Mouse (Mus musculus): ENCODE measurements around the gene Lrrc26. TPM values are rescaled to one million over a fixed set of nuclear protein-coding genes. Genes with fewer than 3 reads are reported as not detected.

The Lrrc26 gene
- 197 and 281 TPM in 2 replicates for polyA plus RNA-seq (2012; rRNA removed)

DNA sequence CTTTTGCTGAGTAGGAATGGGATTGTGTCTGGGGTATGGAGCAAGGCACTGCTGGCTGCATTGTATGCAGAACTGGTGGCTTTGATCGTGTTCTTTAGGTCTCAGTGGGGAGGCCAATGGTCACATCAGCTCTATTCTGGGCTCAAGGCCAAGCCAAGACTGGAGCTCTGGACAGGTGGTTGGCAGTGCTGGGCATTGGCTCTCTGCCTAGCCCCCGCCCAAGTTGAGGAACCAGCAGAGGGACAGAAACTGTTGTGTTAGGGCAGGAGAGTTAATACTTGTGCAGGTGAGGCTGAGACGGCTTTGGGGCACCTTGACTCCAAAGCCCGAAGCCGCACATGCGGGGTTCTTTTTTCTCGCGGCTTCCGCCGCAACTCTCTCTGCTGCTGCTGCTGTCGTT, at the start of gene Lrrc26:
Gene Lrrc26, plus strand, starts transcription at position 265 of the 400 bp plus-strand sequence.

DNA sequence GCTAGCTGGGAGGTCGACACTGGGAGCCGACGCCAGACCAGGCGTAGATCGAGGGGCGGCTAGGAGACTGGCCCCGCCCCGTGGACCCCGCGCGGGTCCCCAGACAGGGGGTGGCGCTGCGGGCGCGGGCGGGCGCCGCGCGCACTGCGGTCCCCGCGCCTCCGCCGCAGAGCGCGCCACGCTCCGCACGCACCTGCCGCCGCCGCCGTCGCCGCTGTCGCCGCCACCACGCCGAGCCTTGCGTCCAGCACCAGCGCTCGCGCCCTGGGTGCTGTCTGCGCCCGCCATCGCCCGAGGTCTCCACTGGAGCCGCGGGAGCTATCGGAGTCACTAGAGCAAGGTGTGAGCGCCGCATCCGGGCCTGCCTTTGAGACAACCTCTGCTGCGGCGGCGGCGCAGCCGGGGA, 47.6 kb upstream of the Lrrc26 start, which contains the start of the genes Rnf208 and Cysrt1:
Gene Rnf208, plus strand, starts transcription at position 155 of the 406 bp plus-strand sequence.
Gene Cysrt1, minus strand, starts transcription at position 352 of the 406 bp plus-strand sequence.

DNA sequence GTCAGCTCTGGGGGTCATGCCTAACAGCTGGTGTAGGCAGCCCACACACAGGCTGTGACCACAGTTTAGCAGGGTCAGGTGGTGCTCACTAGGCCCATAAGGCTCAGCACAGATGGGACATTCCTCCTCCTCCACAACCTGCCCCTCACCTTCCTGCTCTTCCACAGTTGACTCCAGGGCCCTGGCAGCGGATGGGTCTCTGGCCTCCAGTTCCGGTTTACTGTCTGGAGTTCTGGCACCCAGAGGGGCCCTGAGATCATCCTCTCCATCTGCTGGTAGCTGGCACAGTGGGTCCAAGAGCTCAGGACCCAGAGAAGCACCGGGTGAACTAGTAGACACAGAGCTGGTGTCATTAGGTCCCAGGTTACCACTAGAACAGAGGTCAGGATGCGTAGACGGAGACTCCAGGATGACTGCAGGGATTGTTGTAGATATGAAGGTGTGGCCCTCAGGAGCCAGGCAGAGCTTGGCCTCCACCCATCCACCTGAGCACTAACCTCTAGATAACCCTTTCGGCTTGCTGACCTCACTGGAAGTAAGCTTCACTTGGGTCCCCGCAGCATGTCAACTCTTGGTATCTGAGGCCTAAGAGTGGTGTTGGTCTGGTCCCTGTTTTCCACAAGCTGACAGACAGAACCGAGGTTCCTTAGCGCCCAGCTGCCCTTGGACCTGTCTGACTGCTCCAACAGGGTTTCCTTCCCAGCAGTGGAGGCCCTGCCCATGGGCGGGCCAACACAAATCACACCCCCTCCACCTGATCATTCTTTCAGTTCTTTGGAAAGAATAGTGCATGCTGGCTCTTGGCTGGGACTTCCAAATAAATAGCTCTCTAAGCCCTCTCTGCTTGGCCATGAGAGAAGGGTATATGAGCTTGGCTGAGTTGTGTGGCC, 43.3 kb upstream of the Lrrc26 start, which contains the start of gene AL732309.1:
Gene AL732309.1, minus strand, starts transcription at position 681 of the 890 bp plus-strand sequence.

DNA sequence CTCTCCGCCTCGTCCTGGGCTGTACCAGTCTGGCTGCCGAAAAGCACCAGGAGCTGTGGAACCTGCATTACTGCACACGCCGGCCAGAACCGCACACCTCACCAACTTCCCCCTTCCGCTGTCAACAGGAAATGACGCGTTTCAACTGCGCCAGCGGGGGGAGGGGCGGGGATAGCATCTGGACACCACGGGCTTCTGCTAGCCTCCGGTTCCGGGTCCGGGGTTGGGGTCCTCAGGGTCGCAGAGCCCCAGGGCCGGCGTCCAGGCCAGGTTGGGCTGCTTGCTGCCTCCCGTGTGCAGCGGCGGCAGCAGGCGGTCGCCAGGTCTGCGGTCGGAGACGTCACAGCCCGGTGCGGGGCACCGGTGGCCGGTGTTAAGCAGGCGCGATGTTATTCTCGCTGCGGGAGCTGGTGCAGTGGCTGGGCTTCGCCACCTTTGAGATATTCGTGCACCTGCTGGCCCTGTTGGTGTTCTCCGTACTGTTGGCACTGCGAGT, 34.4 kb upstream of the Lrrc26 start, which contains the start of gene Tmem203:
Gene Tmem203, plus strand, starts transcription at position 156 of the 496 bp plus-strand sequence.

DNA sequence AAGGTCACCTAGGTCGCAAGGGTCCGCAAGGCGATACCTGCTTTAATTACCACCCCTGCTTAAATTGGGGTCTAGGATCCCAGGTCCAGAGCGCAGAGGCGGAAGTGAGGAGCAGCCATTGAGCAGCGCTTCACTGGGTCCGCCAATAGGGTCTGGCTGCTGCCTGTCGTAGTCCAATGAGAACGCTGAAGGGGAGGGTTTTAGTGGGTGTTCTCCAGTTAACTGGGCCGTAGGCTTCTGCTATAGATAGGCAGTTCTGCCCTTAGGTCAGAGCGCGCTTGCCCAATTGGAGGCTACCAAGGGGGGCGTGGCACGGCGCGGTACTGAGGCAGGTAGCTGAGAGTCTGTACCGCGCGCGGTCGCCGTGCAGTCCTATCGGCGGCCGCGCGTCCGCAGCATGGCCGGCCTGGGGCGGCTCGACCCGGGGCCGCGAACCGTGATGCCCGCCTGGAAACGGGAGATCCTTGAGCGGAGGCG, 27.4 kb upstream of the Lrrc26 start, which contains the start of gene Tprn:
Gene Tprn, plus strand, starts transcription at position 328 of the 477 bp plus-strand sequence.

DNA sequence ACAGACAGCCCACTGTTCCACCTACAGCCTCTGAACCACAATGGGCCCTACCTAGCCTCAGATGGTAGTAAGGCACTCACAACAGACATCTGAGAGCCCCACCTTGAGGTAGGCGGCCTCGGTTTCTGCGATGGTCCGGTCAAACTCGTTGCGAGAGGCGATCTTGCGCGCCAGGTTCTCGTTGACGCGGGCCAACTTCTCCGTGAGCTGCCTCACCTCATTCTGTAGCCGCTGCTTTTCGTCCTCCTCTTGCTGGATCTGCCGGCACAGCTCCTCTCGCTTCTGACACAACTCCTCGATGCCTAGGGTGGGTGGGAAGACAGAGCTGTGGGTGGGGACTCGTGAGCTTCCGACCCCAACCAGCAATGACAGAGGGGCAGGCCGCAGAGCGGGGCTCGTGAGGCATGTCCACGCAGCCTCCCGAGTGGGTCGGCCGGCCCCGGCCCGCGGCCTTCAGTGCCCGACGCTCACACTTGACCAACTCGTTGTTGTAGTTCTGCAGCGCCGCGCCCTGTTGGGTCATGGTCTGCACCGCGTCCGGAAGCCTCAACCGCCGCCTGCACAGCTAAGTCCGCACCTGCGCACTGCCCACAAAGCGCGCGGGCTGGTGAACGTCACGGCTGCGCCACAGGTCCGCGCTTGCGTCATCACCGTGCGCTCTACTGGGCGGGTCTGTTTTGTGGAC, 17.7 kb upstream of the Lrrc26 start, which contains the start of the genes Ssna1 and Anapc2:
Gene Ssna1, minus strand, starts transcription at position 612 of the 685 bp plus-strand sequence.
Gene Anapc2, plus strand, starts transcription at position 652 of the 685 bp plus-strand sequence.

DNA sequence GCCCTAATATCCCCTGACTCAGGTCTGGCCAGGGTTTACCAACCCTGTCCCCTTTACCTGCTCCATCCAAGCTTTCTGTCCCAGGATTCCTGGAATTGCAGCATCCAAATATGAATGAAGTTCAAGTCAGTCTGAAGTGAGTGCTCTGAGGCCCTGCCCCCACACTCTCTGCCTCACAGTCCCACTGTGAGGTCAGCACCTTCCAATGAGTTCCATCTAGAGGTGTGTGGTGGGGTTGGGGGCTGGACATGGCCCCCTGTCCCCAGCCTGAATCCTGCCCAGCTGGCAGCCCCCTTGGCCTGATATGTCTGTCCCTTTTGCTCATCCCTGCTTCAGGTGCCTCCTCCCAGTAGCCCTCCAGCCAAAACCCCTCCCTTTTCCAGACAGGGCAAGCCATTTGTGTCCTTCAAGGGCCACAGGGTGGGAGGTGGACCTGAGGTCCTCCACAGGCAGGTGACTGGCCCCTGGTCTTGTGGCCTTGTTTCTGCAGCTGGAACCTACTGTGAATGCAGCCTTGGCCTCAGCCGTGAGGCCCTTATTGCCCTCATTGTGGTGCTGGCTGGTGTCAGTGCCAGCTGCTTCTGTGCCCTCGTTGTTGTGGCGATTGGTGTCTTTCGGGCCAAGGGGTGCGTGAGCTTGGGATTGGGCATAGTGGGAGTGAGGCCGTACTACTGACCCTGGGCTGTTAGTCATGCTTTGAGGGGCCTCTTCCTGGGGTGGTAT, 1.6 kb upstream of the Lrrc26 start, which contains the start of gene Tmem210:
Gene Tmem210, plus strand, starts transcription at position 219 of the 723 bp plus-strand sequence.

DNA sequence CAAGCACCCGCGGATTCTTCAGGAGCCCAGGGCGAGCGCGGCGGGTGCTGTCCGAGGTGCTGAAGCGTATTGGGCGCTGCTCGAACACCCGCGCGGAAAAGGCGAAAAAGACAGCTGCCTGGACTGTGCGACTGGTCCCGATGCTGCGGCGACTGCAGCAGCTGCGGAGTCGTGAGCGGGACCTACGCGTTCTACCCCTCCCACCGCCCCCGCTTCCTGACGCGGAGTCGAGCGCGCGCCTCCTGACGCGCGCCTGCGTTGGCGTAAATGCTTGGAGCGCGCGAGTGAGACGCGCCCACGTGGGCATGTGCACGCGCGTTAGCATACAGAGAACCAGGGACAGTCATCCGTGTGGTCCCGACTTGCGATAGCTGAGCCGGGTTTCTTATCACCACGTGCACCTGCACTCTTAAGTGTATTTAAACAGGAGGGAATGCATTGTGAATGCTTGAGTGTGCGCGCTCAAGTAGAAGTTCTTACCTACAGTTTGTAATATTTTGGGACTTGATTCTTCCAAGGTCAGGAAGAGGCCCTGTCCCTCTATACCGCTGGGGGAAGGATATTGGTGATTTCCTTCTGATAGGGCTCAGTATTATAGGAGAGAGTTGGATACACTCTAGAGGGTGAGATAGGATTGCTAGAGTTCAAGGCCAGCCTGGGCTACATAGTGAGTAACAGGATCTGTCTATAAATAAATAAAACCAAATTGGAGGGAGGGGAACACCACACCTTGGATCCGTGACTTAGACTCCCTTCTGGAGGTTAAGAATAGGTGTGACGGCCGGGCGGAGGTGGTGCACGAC, 29.5 kb downstream of the Lrrc26 start, which contains the start of gene Grin1:
Gene Grin1, minus strand, starts transcription at position 217 of the 803 bp plus-strand sequence.

DNA sequence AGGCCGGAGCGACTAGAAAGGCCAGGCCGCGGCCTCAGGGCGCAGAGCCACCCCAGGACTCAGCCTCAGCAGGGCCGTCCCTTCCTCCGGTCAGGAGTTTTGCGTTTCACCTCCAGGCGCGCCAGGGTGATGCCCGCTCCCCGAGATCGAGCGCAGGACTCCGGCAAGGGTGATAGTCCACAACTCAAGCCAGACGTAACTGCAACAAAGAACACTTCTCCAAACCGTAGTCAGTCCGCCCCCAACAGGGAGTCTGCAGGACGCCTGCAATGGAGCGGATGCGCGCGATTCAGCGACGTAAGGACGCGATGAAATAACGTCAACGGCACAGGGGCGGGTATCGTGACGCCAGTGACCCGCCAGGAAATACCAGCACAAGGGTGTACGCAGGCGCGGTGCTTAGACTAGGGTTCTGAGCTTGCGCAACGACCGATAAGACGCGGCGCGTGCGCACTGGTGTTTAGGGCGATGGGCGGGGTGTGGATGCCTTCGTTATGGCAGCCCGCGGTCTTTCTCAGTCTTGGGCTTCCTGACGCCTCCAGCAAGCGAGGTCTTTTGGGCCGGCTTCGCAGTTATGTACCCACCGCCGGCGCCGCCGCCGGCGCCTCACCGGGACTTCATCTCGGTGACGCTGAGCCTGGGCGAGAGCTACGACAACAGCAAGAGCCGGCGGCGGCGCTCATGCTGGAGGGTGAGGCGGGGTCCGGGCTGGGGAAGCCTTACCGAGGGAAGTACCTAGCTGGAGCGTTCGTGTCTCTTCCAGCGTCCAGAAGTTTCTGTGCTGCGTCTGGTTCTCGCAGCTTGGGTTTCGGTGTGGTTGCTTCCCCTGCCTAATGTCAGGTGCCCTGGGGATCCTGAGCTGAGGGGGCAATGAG, 42.8 kb downstream of the Lrrc26 start, which contains the start of gene Man1b1:
Gene Man1b1, plus strand, starts transcription at position 53 of the 875 bp plus-strand sequence.

Other genes with a start within 250 kb of the Lrrc26 start
- 234 and 268 TPM in 2 replicates for gene Nsmf, start 235.6 kb upstream of the Lrrc26 start, polyA plus RNA-seq (2012; rRNA removed)
- gene Entpd8, start 209.6 kb upstream of the Lrrc26 start, polyA plus RNA-seq (2012; rRNA removed), result 240 and 325 TPM in 2 replicates
- 82.7 and 117 TPM in 2 replicates for gene Noxa1, start 194.8 kb upstream of the Lrrc26 start, polyA plus RNA-seq (2012; rRNA removed)
- gene Nrarp, start 109.2 kb upstream of the Lrrc26 start, polyA plus RNA-seq (2012; rRNA removed), result 38.5 and 40.0 TPM in 2 replicates
- 73.5 and 77.4 TPM in 2 replicates for gene Tor4a, start 93.0 kb upstream of the Lrrc26 start, polyA plus RNA-seq (2012; rRNA removed)
- 58.5 and 62.9 TPM in 2 replicates for gene Nelfb, start 78.4 kb upstream of the Lrrc26 start, polyA plus RNA-seq (2012; rRNA removed)
- 0.19 TPM in 1 of 2 replicates, not detected in the other for gene Stpg3, start 75.3 kb upstream of the Lrrc26 start, polyA plus RNA-seq (2012; rRNA removed)
- gene Fam166a, start 71.2 kb upstream of the Lrrc26 start, polyA plus RNA-seq (2012; rRNA removed), result 0.10 TPM in 1 of 2 replicates, not detected in the other
- gene Tubb4b, start 65.2 kb upstream of the Lrrc26 start, polyA plus RNA-seq (2012; rRNA removed), result 680 and 930 TPM in 2 replicates
- 0.06 TPM in 1 of 2 replicates, not detected in the other for gene Slc34a3, start 55.6 kb upstream of the Lrrc26 start, polyA plus RNA-seq (2012; rRNA removed)
- gene Rnf224, start 53.1 kb upstream of the Lrrc26 start, polyA plus RNA-seq (2012; rRNA removed), result not detected in 2 replicates
- gene Rnf208, start 47.7 kb upstream of the Lrrc26 start, polyA plus RNA-seq (2012; rRNA removed), result 17.8 and 19.3 TPM in 2 replicates
- gene Cysrt1, start 47.5 kb upstream of the Lrrc26 start, polyA plus RNA-seq (2012; rRNA removed), result 0.41 TPM in 1 of 2 replicates, not detected in the other
- 26.9 and 28.8 TPM in 2 replicates for gene AL732309.1, start 43.1 kb upstream of the Lrrc26 start, polyA plus RNA-seq (2012; rRNA removed)
- 39.1 and 59.2 TPM in 2 replicates for gene Tmem203, start 34.5 kb upstream of the Lrrc26 start, polyA plus RNA-seq (2012; rRNA removed)
- gene Tprn, start 27.3 kb upstream of the Lrrc26 start, polyA plus RNA-seq (2012; rRNA removed), result 194 and 199 TPM in 2 replicates
- gene Ssna1, start 17.5 kb upstream of the Lrrc26 start, polyA plus RNA-seq (2012; rRNA removed), result 68.4 and 69.1 TPM in 2 replicates
- 80.9 and 85.4 TPM in 2 replicates for gene Anapc2, start 17.4 kb upstream of the Lrrc26 start, polyA plus RNA-seq (2012; rRNA removed)
- gene Tmem210, start 1.8 kb upstream of the Lrrc26 start, polyA plus RNA-seq (2012; rRNA removed), result not detected in 2 replicates
- 1.5 TPM in 2 replicates for gene Grin1, start 29.3 kb downstream of the Lrrc26 start, polyA plus RNA-seq (2012; rRNA removed)
- gene Man1b1, start 42.4 kb downstream of the Lrrc26 start, polyA plus RNA-seq (2012; rRNA removed), result 15.6 and 17.3 TPM in 2 replicates
- gene Dpp7, start 66.4 kb downstream of the Lrrc26 start, polyA plus RNA-seq (2012; rRNA removed), result 37.3 and 38.5 TPM in 2 replicates
- gene Uap1l1, start 75.8 kb downstream of the Lrrc26 start, polyA plus RNA-seq (2012; rRNA removed), result 53.2 and 76.3 TPM in 2 replicates
- gene Sapcd2, start 82.4 kb downstream of the Lrrc26 start, polyA plus RNA-seq (2012; rRNA removed), result 24.4 and 27.1 TPM in 2 replicates
- gene Entpd2, start 106.0 kb downstream of the Lrrc26 start, polyA plus RNA-seq (2012; rRNA removed), result 66.7 and 73.6 TPM in 2 replicates
- 246 and 266 TPM in 2 replicates for gene Npdc1, start 109.4 kb downstream of the Lrrc26 start, polyA plus RNA-seq (2012; rRNA removed)
- gene Fut7, start 133.4 kb downstream of the Lrrc26 start, polyA plus RNA-seq (2012; rRNA removed), result 0.19 and 0.25 TPM in 2 replicates
- 19.3 and 24.9 TPM in 2 replicates for gene Abca2, start 138.8 kb downstream of the Lrrc26 start, polyA plus RNA-seq (2012; rRNA removed)
- 1.6 and 2.1 TPM in 2 replicates for gene Clic3, start 166.9 kb downstream of the Lrrc26 start, polyA plus RNA-seq (2012; rRNA removed)
- gene Paxx, start 171.2 kb downstream of the Lrrc26 start, polyA plus RNA-seq (2012; rRNA removed), result 66.2 and 79.3 TPM in 2 replicates
- gene Ptgds, start 180.1 kb downstream of the Lrrc26 start, polyA plus RNA-seq (2012; rRNA removed), result 0.21 and 0.37 TPM in 2 replicates
- gene Lcn12, start 204.0 kb downstream of the Lrrc26 start, polyA plus RNA-seq (2012; rRNA removed), result not detected in 2 replicates
- 23.6 and 29.7 TPM in 2 replicates for gene Fbxw5, start 210.8 kb downstream of the Lrrc26 start, polyA plus RNA-seq (2012; rRNA removed)
- gene C8g, start 211.8 kb downstream of the Lrrc26 start, polyA plus RNA-seq (2012; rRNA removed), result 1.7 and 2.4 TPM in 2 replicates